Mouse (Mus musculus) megakaryocyte-erythroid progenitor cell, adult 5-6 weeks (primary cell): Measurements from ENCODE around the gene Brf1. TPM values are rescaled to one million over a fixed set of nuclear protein-coding genes. Genes with fewer than 3 reads are reported as not detected.

Experiments
- ATAC-seq: replicated peaks from 2 replicates; pipeline ENCODE4 v1.8.0; 2016; ENCODE audit warnings: mild to moderate bottlenecking, inconsistent platforms; ENCODE audit not compliant: severe bottlenecking, poor library complexity, low FRiP score, low TSS enrichment
- total RNA-seq, 2 experiments: library from RNA; stranded (forward) in 1 of 2; stranded (reverse) in 1 of 2; fragments of 200-1000, 215-1000 nt in 1 of 2; fragments of >200 nt in 1 of 2; fragmentation: Nextera tagmentation in 1 of 2; gene quantifications; 2 replicates each; pipeline ENCODE4 v1.2.3; 2014 to 2017

Gene Brf1
- total RNA-seq, 2 experiments from 2014 or later = 58.8 to 114 TPM

DNA sequence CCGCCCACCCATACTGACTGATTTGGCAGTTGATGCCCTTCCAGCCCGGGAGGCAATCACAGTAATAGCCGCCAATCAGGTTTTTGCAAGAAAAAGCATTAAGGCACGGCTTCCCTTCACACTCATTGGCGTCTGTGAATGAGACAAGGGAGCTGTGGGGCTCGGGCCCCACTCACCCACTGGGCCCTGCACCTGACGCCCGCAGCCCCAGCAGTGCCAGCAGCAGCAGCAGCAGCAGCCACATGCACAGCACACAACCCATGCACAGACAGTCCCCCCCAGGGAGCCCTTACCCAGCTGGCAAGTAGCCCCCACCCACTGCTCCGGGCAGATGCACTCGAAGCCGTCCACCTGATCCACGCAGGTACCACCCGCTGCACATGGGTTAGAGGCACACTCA is 84.9 kb downstream of the Brf1 start:
- no peak for ATAC-seq

GRCm38 (mm10) chr12:112914527-112914926 is 86.0 kb downstream of the Brf1 start:
- ATAC-seq = no peak

GRCm38 (mm10) chr12:112912951-112913745 is 87.4 kb downstream of the Brf1 start:
- ATAC-seq = no peak

DNA sequence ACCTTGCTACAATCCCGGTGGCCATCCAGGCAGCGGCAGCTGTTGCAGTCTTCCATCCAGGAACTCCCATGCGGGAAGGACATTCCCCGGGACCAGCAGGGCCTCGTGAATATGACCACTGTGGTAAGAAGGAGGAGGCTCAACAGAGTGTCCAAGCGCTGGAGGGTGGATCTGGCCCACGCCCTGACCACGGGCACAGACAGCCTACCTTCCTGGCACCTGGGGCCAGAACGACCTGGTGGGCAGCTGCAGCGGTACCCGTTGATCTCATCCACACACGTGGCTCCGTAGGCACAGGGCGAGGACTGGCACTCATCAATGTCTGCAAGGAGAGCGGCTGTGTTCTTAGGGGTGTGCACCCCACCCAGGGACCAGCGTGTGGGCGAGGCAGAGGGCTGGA is 88.8 kb downstream of the Brf1 start:
- ATAC-seq = no peak

Other genes with a start within 250 kb of the Brf1 start
- 1.2 TPM in 1 of 2 replicates, not detected in the other for gene Pld4, start 240.0 kb downstream of the Brf1 start, total RNA-seq (2014; fragmentation: Nextera tagmentation)
- gene Pld4, start 240.0 kb downstream of the Brf1 start, total RNA-seq (2017) = 0.14 and 0.46 TPM in 2 replicates
- gene Ahnak2, start 198.0 kb downstream of the Brf1 start, total RNA-seq (2014; fragmentation: Nextera tagmentation) = not detected in 2 replicates
- not detected in 2 replicates for gene Ahnak2, start 198.0 kb downstream of the Brf1 start, total RNA-seq (2017)
- gene Clba1, start 191.8 kb downstream of the Brf1 start, total RNA-seq (2014; fragmentation: Nextera tagmentation) = 0.74 and 1.2 TPM in 2 replicates
- gene Clba1, start 191.8 kb downstream of the Brf1 start, total RNA-seq (2017) = 0.08 TPM in 1 of 2 replicates, not detected in the other
- gene Cdca4, start 171.3 kb downstream of the Brf1 start, total RNA-seq (2014; fragmentation: Nextera tagmentation) = 71.1 and 82.7 TPM in 2 replicates
- gene Cdca4, start 171.3 kb downstream of the Brf1 start, total RNA-seq (2017) = 47.3 and 52.4 TPM in 2 replicates
- 4.5 and 5.1 TPM in 2 replicates for gene Gpr132, start 132.5 kb downstream of the Brf1 start, total RNA-seq (2014; fragmentation: Nextera tagmentation)
- gene Gpr132, start 132.5 kb downstream of the Brf1 start, total RNA-seq (2017) = 3.1 and 4.2 TPM in 2 replicates
- gene Jag2, start 70.9 kb downstream of the Brf1 start, total RNA-seq (2014; fragmentation: Nextera tagmentation) = 0.11 and 0.99 TPM in 2 replicates
- gene Jag2, start 70.9 kb downstream of the Brf1 start, total RNA-seq (2017) = 0.23 and 5.7 TPM in 2 replicates
- gene Nudt14, start 58.6 kb downstream of the Brf1 start, total RNA-seq (2014; fragmentation: Nextera tagmentation) = 9.9 and 22.9 TPM in 2 replicates
- 1.9 and 7.5 TPM in 2 replicates for gene Nudt14, start 58.6 kb downstream of the Brf1 start, total RNA-seq (2017)
- 4.2 and 6.5 TPM in 2 replicates for gene Btbd6, start 24.2 kb downstream of the Brf1 start, total RNA-seq (2014; fragmentation: Nextera tagmentation)
- gene Btbd6, start 24.2 kb downstream of the Brf1 start, total RNA-seq (2017) = 5.0 and 8.7 TPM in 2 replicates
- 31.6 and 33.3 TPM in 2 replicates for gene Pacs2, start 13.8 kb upstream of the Brf1 start, total RNA-seq (2014; fragmentation: Nextera tagmentation)
- 9.4 and 10.0 TPM in 2 replicates for gene Pacs2, start 13.8 kb upstream of the Brf1 start, total RNA-seq (2017)
- gene Tex22, start 73.8 kb upstream of the Brf1 start, total RNA-seq (2014; fragmentation: Nextera tagmentation) = 2.6 TPM in 1 of 2 replicates, not detected in the other
- gene Tex22, start 73.8 kb upstream of the Brf1 start, total RNA-seq (2017) = not detected in 2 replicates
- gene Mta1, start 97.6 kb upstream of the Brf1 start, total RNA-seq (2014; fragmentation: Nextera tagmentation) = 131 and 142 TPM in 2 replicates
- 30.7 and 54.1 TPM in 2 replicates for gene Mta1, start 97.6 kb upstream of the Brf1 start, total RNA-seq (2017)
- 26.1 and 45.9 TPM in 2 replicates for gene Crip2, start 139.5 kb upstream of the Brf1 start, total RNA-seq (2014; fragmentation: Nextera tagmentation)
- gene Crip2, start 139.5 kb upstream of the Brf1 start, total RNA-seq (2017) = 11.6 and 18.2 TPM in 2 replicates
- gene Crip1, start 145.6 kb upstream of the Brf1 start, total RNA-seq (2014; fragmentation: Nextera tagmentation) = 248 and 286 TPM in 2 replicates
- 191 and 258 TPM in 2 replicates for gene Crip1, start 145.6 kb upstream of the Brf1 start, total RNA-seq (2017)
- 13.5 and 29.1 TPM in 2 replicates for gene Tedc1, start 155.7 kb upstream of the Brf1 start, total RNA-seq (2014; fragmentation: Nextera tagmentation)
- 10.7 and 15.7 TPM in 2 replicates for gene Tedc1, start 155.7 kb upstream of the Brf1 start, total RNA-seq (2017)
- gene Tmem121, start 185.2 kb upstream of the Brf1 start, total RNA-seq (2014; fragmentation: Nextera tagmentation) = 0.22 and 0.74 TPM in 2 replicates
- not detected in 2 replicates for gene Tmem121, start 185.2 kb upstream of the Brf1 start, total RNA-seq (2017)